Mouse (Mus musculus): ENCODE results near the gene D16Ertd472e. TPM values are rescaled to one million over a fixed set of nuclear protein-coding genes. Genes with fewer than 3 reads are reported as not detected.

D16Ertd472e gene
- total RNA-seq (2014; fragmentation: Nextera tagmentation) = 26.8 and 52.8 TPM in 2 replicates
- 53.9 and 58.5 TPM in 2 replicates for total RNA-seq (2017)

DNA sequence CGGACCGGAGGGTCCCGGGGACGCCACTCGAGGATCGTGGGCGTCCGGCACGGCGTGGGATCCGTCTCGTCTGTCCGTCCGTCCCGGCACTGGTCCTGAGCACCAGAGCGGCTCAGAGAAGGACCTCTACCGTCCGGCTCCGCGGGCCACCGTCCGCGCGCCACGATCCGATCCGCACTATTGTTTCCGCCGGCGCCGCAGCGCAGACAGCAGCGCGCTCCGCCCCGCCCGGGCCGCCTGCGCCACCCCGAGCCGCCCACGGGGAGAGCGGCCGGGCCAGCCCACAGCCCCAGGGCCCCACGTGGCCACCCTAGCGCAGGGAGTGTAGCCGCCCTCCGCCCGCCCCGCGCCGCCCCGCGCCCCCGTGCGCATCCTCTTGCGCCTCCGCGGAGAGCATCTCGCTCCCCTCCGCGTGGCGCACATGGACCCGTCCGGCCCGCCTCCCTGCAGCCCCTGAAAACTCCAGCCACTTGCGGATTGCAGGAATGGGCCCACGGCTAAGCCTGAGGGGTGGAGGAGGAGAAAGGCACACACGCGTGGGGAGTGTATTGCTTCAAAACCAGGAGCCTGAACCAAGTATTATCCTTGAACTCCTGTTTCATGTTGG, at the start of gene D16Ertd472e:
TSS of gene D16Ertd472e (minus strand) at position 231 of the 607 bp plus-strand sequence.
- peak; percentile 59 for ATAC-seq (replicated peaks; ENCODE audit: poor library complexity, severe bottlenecking)

- ATAC-seq (replicated peaks; ENCODE audit: poor library complexity, severe bottlenecking) = no peak
Measured at GRCm38 (mm10) chr16:78622755-78623154, 46.2 kb upstream of the D16Ertd472e start.

GRCm38 (mm10) chr16:78619386-78619785, 42.9 kb upstream of the D16Ertd472e start:
- peak; percentile 44; the same call in 1 of the 2 replicates for ATAC-seq (replicated peaks; ENCODE audit: poor library complexity, severe bottlenecking)

- no peak for ATAC-seq (replicated peaks; ENCODE audit: poor library complexity, severe bottlenecking)
Measured at GRCm38 (mm10) chr16:78617757-78618532, 41.4 kb upstream of the D16Ertd472e start.

- ATAC-seq (replicated peaks; ENCODE audit: poor library complexity, severe bottlenecking) = no peak
Measured at GRCm38 (mm10) chr16:78606202-78606601, 29.7 kb upstream of the D16Ertd472e start.

GRCm38 (mm10) chr16:78598919-78599318, 22.4 kb upstream of the D16Ertd472e start:
- ATAC-seq (replicated peaks; ENCODE audit: poor library complexity, severe bottlenecking) = no peak

DNA sequence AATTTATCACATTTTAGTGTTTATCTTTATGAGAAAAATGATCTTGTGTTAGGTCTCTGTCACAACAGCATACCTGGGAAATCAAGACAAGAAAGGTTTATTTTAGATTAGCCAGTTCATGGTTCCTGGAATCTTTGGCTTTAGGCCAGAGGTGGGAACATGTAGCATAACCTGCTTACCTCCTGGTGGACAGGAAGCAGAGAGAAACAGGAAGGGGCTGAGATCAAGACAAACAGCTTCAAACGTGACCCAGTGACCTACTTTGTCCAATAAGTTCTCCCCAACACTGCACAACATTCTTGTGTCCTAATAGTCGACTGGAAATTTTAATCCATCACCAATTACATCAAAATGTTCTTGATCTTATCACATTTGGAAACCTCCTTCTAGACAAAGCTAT, 19.9 kb upstream of the D16Ertd472e start:
- ATAC-seq (replicated peaks; ENCODE audit: poor library complexity, severe bottlenecking) = no peak

GRCm38 (mm10) chr16:78595821-78596220, 19.3 kb upstream of the D16Ertd472e start:
- no peak for ATAC-seq (replicated peaks; ENCODE audit: poor library complexity, severe bottlenecking)

GRCm38 (mm10) chr16:78594154-78594553, 17.6 kb upstream of the D16Ertd472e start:
- ATAC-seq (replicated peaks; ENCODE audit: poor library complexity, severe bottlenecking) = no peak

- no peak for ATAC-seq (replicated peaks; ENCODE audit: poor library complexity, severe bottlenecking)
Measured at GRCm38 (mm10) chr16:78591130-78591529, 14.6 kb upstream of the D16Ertd472e start.

DNA sequence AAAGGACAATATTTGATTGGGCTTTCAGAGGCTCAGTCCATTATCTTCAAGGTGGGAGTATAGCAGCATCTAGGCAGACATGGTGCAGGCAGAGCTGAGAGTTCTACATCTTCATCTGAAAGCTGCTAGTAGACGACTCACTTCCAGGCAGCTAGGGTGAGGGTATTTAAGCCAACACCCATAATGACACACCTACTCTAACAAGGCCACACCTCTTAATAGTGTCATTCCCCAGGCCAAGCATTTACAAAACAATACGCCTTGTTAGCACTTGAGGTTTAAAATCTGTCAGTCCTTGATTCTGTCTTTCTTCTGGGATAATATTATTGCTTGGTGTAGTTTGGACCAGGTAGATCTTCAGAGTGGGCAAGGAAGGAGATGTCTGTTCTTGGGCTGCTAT, 12.3 kb upstream of the D16Ertd472e start:
- ATAC-seq (replicated peaks; ENCODE audit: poor library complexity, severe bottlenecking) = no peak

- no peak for ATAC-seq (replicated peaks; ENCODE audit: poor library complexity, severe bottlenecking)
Measured at GRCm38 (mm10) chr16:78586621-78587020, 10.1 kb upstream of the D16Ertd472e start.

GRCm38 (mm10) chr16:78585664-78586397, 9.3 kb upstream of the D16Ertd472e start:
- ATAC-seq (replicated peaks; ENCODE audit: poor library complexity, severe bottlenecking) = no peak

GRCm38 (mm10) chr16:78585163-78585562, 8.7 kb upstream of the D16Ertd472e start:
- no peak; the same call in 1 of the 2 replicates for ATAC-seq (replicated peaks; ENCODE audit: poor library complexity, severe bottlenecking)

- no peak for ATAC-seq (replicated peaks; ENCODE audit: poor library complexity, severe bottlenecking)
Measured at GRCm38 (mm10) chr16:78583968-78584367, 7.5 kb upstream of the D16Ertd472e start.

DNA sequence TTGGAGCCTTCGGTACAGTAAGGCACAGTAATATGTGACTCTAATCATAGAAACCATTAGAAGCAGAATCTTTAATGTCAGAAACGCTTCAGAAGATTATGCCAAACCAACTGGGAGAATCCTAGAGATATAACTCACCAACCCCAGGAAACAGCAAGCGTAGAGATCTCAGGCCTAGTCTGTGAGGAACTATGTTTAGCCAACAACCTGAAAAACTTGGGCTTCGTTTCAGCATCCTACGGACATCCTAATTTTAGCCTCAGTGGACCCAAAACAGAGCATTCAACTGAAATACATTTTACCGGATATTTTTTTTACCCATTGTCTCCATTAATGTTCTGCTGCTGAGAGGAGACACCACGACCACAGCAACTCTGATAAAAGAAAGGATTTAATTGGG, 3.9 kb upstream of the D16Ertd472e start:
- ATAC-seq (replicated peaks; ENCODE audit: poor library complexity, severe bottlenecking) = no peak

GRCm38 (mm10) chr16:78579386-78579785, 2.9 kb upstream of the D16Ertd472e start:
- no peak for ATAC-seq (replicated peaks; ENCODE audit: poor library complexity, severe bottlenecking)

- ATAC-seq (replicated peaks; ENCODE audit: poor library complexity, severe bottlenecking) = peak; percentile 58
Measured at GRCm38 (mm10) chr16:78577085-78577671, 670 bp upstream of the D16Ertd472e start.

DNA sequence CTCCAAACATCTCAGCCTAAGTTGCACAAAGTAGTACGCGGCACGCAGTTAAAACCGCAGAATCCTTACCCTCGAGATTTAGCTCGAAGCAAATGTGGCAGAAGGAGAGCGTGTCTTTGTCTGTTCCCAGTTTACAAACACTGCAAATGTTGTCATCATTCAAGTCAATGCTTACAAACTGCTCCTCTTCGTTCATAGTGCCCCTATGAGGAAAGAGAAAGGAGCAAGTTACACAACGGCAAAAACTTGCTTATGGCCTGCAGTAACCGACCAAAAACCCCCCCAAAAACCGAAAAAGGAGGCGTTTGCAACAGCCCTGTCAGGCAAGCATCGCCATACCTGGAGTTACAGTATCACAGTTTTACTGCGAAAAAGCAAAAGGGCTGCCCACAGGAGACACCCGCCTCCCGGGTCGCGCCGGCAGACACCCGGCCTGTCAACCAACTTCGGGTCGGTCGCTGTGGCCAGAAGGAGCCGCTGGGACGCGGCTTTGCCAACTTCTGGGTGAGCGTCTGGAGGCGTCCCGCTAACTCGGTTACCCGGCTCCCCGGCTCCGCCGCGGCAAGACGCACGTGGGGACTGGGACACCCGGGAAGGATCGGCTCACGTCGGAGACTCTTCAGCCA, 543 bp downstream of the D16Ertd472e start:
- ATAC-seq (replicated peaks; ENCODE audit: poor library complexity, severe bottlenecking) = peak; percentile 37

DNA sequence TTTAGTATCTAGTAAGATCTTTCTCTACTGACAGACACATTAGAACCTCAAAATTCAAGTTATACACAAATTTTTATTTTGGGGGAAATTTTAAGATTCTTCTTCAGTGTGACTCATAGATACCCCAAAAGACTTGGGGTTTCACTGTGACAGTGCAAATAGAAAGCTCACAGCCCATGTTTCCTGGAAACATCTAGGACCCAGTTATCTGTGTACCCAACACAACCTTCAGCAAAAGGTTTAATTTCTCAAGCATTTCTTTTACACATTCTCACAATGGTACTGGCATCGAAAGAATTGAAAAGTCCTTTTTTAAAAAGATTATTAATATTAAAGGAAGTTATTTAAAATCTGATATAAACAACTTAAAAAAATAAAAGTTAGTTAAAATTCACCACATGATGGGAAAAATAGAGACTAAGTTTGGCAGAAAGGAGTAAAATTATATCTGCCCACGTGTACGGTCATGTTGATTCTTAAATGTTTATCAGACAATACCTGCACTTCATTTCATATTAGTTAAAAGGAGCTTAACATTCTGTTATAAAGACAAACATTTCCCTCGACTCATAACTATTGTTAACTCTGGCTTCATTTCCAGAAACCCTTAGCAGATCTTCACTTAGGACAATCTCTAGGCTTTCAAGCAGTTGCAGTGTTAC, 1.2 kb downstream of the D16Ertd472e start:
- no peak for ATAC-seq (replicated peaks; ENCODE audit: poor library complexity, severe bottlenecking)
